Mouse (Mus musculus) megakaryocyte, embryonic 14.5 days (primary cell): Measurements from ENCODE around the gene Sh2d6.
A peak's percentile ranks its signal among the peaks of the same experiment; 100 is the strongest.

Experiments used
- FLI1 ChIP-seq: IDR thresholded peaks from 2 replicates; pipeline ENCODE4 v1.6.1; 2012; ENCODE audit warnings: low read length, inconsistent platforms, mixed read lengths
- GATA1 ChIP-seq: IDR thresholded peaks from 3 replicates; pipeline ENCODE4 v1.6.1; 2012; ENCODE audit warnings: mixed read lengths, low read length, inconsistent platforms, borderline replicate concordance

DNA sequence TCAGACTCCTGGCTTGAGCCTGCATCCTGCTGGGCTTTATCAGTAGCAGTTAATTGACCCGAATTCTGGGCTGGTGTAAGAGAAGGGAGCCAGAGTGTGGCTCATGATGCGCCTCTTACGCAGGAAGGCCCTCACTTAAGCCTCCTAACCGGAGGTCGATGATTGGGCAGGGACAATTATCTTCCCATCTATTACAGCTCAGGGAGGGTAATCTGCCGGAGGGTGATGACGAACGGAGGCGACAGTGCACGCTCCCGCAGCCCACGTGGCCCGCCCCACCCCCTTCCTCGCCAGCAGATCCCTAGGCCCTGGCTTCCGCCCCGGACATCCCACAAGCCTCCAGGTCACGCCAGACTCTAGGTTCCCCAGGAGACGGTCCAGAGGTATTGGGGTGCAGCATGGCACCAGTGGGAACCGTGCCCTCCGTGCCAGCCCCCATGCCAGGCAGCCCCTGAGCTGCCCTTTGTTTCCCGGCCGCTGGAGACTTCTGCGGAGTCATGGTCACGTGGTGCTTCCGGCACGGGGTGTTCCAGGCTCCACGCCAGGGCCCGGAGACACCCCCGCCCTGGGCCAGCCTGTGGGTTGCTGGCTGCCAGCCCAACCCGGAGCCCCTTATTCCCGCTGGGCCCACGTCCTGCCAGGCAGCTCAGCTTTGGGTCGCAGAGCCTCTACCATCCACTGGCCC is 9.0 kb downstream of the Sh2d6 start:
- TF ChIP-seq GATA1, result 0 out of 3 replicates have a peak, but pooled peaks have one; percentile 9
- no peak for TF ChIP-seq FLI1
